Mouse (Mus musculus): ENCODE data around the gene Zmynd12. TPM values are rescaled to one million over a fixed set of nuclear protein-coding genes. Genes with fewer than 3 reads are reported as not detected.

Gene Zmynd12
- total RNA-seq, 2 experiments from 2014 or later: 0.30 to 0.36 TPM

DNA sequence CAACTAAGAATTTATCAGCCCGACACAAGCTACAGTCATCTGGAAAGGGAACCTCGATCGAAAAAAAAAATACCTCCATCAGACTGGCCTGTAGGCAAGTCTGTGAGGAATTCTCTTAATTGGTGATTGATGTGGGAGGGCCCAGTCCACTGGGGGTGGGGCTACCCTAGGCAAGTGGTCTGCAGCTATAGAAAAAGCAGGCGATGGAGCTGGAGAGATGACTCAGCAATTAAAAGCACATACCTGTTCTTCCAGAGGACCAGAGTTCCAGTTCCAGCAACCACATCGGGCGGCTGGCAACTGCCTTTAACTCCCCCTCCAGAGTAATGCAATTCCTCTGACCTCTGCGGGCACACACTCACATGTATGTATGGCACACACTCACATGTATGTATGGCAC is 62.3 kb downstream of the Zmynd12 start:
- no peak for TF ChIP-seq CTCF (IDR thresholded peaks at IDR 0.05)
- DNase-seq (ENCODE audit: extremely low spot score in 1 of 2, low spot score in 2 of 2): no peak
- Histone ChIP-seq H3K4me3 (no peak overlapping the region), H3K27ac (no peak overlapping the region)
- intact Hi-C loops (cut with DNase I): no loop called here

DNA sequence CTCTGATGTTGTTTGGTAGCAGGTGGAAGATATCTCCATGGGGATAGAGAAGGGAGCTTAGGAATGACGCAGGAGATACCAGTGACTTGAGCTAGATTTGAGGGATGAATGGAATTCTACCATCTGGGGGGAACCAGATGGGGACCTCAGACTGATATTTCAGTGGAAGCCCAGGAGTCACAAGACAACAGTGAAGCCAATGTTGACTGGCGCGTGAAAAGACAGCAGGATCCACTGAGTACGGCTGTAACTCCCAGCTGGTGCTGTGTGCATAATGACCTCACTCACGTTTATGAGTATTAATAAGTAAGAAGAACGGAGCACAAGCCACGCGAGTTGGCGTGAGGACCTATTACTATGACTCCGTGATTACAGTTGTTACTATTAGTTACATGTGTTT is 67.1 kb downstream of the Zmynd12 start:
- TF ChIP-seq CTCF (IDR thresholded peaks at IDR 0.05): no peak
- Histone ChIP-seq H3K4me3 (no peak overlapping the region), H3K27ac (no peak overlapping the region)
- intact Hi-C loops (cut with DNase I): no loop called here
- no peak for DNase-seq (ENCODE audit: extremely low spot score in 1 of 2, low spot score in 2 of 2)

DNA sequence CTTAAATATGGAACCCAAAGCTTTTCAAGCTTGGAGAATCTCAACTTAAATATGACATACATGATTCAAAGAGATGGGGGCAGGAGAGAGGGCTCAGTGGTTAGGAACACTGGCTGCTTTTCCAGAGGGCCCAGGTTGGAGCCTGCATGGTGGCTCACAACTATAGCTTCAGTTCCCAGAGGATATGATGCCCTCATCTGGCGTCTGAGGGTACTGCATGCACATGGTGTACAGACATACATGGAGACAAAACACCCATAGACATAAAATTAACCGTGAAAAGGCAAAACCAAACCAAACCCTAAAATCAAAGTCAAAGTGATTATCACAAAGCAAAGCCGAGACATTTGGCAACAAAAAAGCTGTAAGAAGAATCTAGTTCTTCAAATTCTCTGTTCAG is 68.2 kb downstream of the Zmynd12 start:
- intact Hi-C loops (cut with DNase I): no loop called here
- Histone ChIP-seq H3K27ac (no peak overlapping the region), H3K4me3 (no peak overlapping the region)
- TF ChIP-seq CTCF (IDR thresholded peaks at IDR 0.05): peak; percentile 46
- peak; percentile 27 to 30 for DNase-seq (ENCODE audit: extremely low spot score in 1 of 2, low spot score in 2 of 2)

DNA sequence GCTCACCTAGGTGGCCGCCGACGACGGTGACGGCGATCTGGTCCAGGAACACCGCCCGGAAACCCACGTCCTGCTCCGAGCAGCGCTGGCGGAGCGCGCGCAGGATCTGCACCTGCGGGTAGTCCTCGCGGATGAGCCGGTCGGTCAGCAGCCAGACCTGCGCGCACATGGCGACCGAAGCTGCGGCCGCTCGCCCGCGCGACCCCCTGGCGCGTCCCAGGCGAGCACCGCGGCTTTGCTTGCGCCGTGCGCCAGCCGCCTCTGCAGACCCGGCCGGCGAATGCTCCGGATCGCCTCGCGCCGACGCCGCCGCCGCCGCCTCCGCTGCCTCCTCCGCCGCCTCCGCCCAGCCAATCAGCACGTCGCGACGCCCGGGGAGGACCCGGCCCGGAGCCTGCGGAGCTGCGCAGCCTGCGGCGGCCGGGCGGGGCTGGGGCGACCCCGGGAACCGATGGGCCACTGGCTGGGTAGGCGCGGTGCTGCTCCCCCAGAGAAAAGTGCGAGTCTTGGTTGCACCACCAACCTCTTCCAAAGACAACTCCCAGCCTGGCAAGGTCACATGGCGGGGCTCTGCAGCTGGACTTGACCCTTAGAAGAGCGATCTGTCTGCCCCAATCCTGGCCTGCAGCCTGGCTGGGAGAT is 69.8 kb downstream of the Zmynd12 start, which contains the start of gene Rimkla:
Gene Rimkla (minus strand): TSS at position 338 of the 642 bp plus-strand sequence.
- DNase-seq (ENCODE audit: extremely low spot score in 1 of 2, low spot score in 2 of 2): peak; percentile 61 to 73
- Histone ChIP-seq H3K27ac (peak within 1 kb of the TSS; percentile 71), H3K4me3 (peak within 1 kb of the TSS; percentile 65)
- TF ChIP-seq CTCF (IDR thresholded peaks at IDR 0.05): no peak
- intact Hi-C loops (cut with DNase I): loop anchor here (2.0 kb wide), 1 partner anchor 46 kb away; the partner anchor contains the start of gene Frg2f1

DNA sequence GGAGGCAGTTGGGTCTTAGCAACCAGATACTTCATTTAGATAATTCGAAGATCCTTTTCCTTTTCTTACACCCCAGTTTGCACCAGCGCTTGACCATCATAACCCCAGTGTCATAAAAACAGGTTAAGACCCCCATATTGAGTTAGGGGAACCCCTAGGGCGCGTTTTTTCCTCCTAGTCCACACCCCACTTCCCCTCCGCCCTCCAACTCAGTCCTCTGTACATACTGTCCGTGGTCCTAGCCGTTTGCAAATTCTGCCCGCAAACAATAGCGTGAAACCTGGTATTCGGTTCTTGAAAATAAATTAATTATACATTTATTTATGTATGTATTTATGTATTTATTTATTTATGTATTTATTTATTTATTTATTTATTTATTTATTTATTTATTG is 70.3 kb downstream of the Zmynd12 start:
- DNase-seq (ENCODE audit: extremely low spot score in 1 of 2, low spot score in 2 of 2): no peak
- intact Hi-C loops (cut with DNase I): loop anchor here (2.0 kb wide), 1 partner anchor 46 kb away; the partner anchor contains the start of gene Frg2f1
- peak overlapping the region; percentile 65 for H3K4me3 ChIP-seq
- peak overlapping the region; percentile 71; the same call in 1 of the 2 replicates for H3K27ac ChIP-seq
- TF ChIP-seq CTCF (IDR thresholded peaks at IDR 0.05): no peak

DNA sequence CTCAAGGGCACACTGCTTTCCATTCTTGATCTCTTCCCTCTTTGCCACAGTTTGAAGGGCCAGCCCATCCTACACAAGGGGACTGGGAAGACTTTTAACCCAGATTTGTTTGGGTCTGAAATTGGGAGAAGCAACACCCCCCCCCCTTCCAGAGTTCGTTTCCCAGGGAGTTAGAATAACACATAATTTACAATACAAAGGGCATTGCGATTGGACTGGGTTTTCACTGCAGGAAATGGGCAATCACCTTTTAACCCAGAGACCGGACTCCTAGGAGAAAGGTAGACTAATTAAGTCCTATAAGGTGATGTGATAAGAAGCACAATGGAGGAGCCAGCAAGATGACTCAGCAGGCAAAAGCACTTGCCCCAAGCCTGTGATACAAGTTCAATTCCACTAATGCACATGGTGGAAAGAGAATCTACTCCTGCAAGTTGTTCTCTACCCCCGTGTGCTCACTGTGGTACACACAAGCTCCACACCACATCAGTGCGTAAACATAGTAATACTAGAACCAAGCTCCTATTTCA is 75.8 kb downstream of the Zmynd12 start:
- no peak for TF ChIP-seq CTCF (IDR thresholded peaks at IDR 0.05)
- no peak for DNase-seq (ENCODE audit: extremely low spot score in 1 of 2, low spot score in 2 of 2)
- intact Hi-C loops (cut with DNase I): no loop called here
- no peak overlapping the region for H3K27ac ChIP-seq
- H3K4me3 ChIP-seq: no peak overlapping the region

DNA sequence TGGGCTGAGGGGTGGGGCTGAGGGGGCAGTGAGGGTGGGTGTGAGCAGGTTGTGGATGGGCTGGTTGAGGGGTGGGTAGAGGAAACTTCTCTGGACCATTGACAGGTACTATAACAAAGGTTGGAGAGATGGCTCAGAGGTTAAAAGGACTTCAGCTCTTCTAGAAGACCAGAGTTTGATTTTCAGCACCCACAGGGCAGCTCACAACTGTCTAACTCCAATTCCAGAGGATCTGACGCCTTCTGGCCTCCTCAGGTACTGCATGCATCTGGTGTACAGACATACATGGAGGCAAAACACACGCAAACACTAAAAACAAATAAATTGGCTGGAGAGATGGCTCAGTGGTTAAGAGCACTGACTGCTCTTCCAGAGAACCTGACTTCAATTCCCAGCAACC is 89.0 kb downstream of the Zmynd12 start:
- no peak for DNase-seq (ENCODE audit: extremely low spot score in 1 of 2, low spot score in 2 of 2)
- TF ChIP-seq CTCF (IDR thresholded peaks at IDR 0.05): peak; percentile 2; the same call in 1 of the 2 replicates
- intact Hi-C loops (cut with DNase I): no loop called here
- no peak overlapping the region for H3K4me3 ChIP-seq
- no peak overlapping the region for H3K27ac ChIP-seq

DNA sequence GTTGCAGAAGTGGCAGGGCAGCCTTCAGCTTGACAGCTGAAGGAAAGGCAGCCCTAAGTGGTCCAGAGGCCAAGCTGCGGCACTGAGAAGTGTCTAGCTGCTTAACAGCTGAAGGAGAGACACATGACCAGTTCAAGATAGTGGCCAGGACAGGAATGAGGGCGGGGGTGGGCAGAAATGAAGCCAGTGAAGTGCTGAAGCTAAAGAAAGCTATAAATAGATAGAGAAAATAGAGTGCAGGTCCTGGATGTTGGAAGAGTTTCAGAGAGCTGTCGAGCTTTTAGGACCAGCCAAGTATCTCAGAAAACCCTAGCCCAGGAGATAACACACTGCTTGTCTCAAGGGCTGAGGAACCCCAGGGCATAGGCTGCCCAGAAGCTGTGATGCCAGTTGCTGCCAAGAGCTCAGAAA is 90.1 kb downstream of the Zmynd12 start:
- H3K27ac ChIP-seq: no peak overlapping the region
- intact Hi-C loops (cut with DNase I): no loop called here
- no peak for DNase-seq (ENCODE audit: extremely low spot score in 1 of 2, low spot score in 2 of 2)
- no peak for TF ChIP-seq CTCF (IDR thresholded peaks at IDR 0.05)
- H3K4me3 ChIP-seq: no peak overlapping the region

Other genes starting within 250 kb of the Zmynd12 start
- gene Zfp691, start 248.6 kb upstream of the Zmynd12 start, total RNA-seq (2021): 1 to 10 TPM; 7.5 to 7.8 TPM
- gene Ermap, start 232.8 kb upstream of the Zmynd12 start, total RNA-seq (2021): under 1 TPM; 0.40 to 0.54 TPM
- 10 to 100 TPM; 15.1 to 17.2 TPM for gene Svbp, start 227.5 kb upstream of the Zmynd12 start, total RNA-seq (2021)
- gene Tmem269, start 204.6 kb upstream of the Zmynd12 start, total RNA-seq (2021): under 1 TPM; 0.44 to 0.57 TPM
- gene AU022252, start 190.1 kb upstream of the Zmynd12 start, total RNA-seq (2021): 10 to 100 TPM; 28.5 to 30.4 TPM
- 1 to 10 TPM; 8.0 to 8.9 TPM for gene P3h1, start 189.9 kb upstream of the Zmynd12 start, total RNA-seq (2021)
- gene Cldn19, start 167.4 kb upstream of the Zmynd12 start, total RNA-seq (2021): under 1 TPM; 0.18 to 0.30 TPM
- 100 to 1,000 TPM; 191 to 223 TPM for gene Ybx1, start 128.2 kb upstream of the Zmynd12 start, total RNA-seq (2021)
- gene Ppih, start 102.3 kb upstream of the Zmynd12 start, total RNA-seq (2021): 10 to 100 TPM; 14.1 to 20.8 TPM
- gene Ccdc30, start 7.3 kb upstream of the Zmynd12 start, total RNA-seq (2021): 10 to 100 TPM; 19.6 to 20.8 TPM
- gene Ppcs, start 394 bp upstream of the Zmynd12 start, total RNA-seq (2021): 1 to 10 TPM; 5.7 to 7.0 TPM
- gene Rimkla, start 69.8 kb downstream of the Zmynd12 start, total RNA-seq (2021): 1 to 10 TPM; 6.2 to 9.3 TPM
- gene Foxj3, start 114.2 kb downstream of the Zmynd12 start, total RNA-seq (2021): 10 to 100 TPM; 69.6 to 72.2 TPM
- gene Frg2f1, start 116.7 kb downstream of the Zmynd12 start, total RNA-seq (2021): 10 to 100 TPM; 21.4 to 22.5 TPM
- gene Guca2a, start 214.9 kb downstream of the Zmynd12 start, total RNA-seq (2021): not detected
- gene Guca2b, start 236.1 kb downstream of the Zmynd12 start, total RNA-seq (2021): not detected